Mouse (Mus musculus): ENCODE data around the gene Gm3317.
"Not testable (repeated sequence)": the region's sequence is repeated elsewhere in the genome, so short reads cannot be mapped to it uniquely, and the experiment has no call there.

Gm3317 gene

GRCm38 (mm10) chr14:5164235-5164634 is at the start of gene Gm3317:
Gene Gm3317, plus strand, starts transcription at chr14:5164535.
- DNase-seq: not testable (repeated sequence)

GRCm38 (mm10) chr14:5131219-5131618 is 33.1 kb upstream of the Gm3317 start, which contains the start of gene Gm8279:
Gene Gm8279, plus strand, starts transcription at chr14:5131519.
- DNase-seq: not testable (repeated sequence)

- DNase-seq: not testable (repeated sequence)
These were observed 21.2 kb downstream of the Gm3317 start, which contains the start of gene Gm8271 for GRCm38 (mm10) chr14:5185493-5185892. Gene Gm8271, plus strand, starts transcription at chr14:5185793.

All from right cerebral cortex, postnatal 14 days (tissue).